Mouse (Mus musculus) bone marrow, adult 2 months (tissue): Measurements from ENCODE around the gene Decr2.

Experiments
- CTCF ChIP-seq: fragments of 200-500 bp; IDR thresholded peaks from 2 replicates; pipeline ENCODE4 v1.5.1; 2011; ENCODE audit warnings: low read length, control low read depth; ENCODE audit not compliant: control insufficient read depth, insufficient read depth
- POLR2A ChIP-seq: fragments of 200-500 bp; IDR thresholded peaks from 2 replicates; pipeline ENCODE4 v1.6.1; 2011; ENCODE audit warnings: low read depth, mild to moderate bottlenecking, control low read depth, low read length, borderline replicate concordance; ENCODE audit not compliant: control insufficient read depth

DNA sequence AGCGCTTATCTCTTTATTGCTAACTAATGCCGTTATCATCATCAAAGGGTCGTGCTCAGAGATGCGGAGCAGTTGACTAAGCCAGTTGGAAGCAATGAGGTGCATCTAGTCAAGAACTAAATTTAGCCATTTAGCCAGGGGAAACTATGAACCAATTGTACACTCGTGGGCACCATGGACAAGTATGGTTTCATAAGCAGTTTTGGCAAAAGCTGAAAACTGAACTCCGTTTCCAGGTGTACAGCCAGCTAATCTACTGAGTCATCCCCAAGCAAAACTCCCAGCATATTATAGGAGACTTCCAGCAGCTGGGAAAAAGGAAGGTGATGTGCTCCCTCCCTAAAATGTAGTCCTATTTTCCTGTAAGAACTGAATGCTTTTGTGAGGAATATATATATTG lies 20.0 kb downstream of the Decr2 start:
- TF ChIP-seq CTCF (no peak), POLR2A (no peak)
